In the genomic region with DNA sequence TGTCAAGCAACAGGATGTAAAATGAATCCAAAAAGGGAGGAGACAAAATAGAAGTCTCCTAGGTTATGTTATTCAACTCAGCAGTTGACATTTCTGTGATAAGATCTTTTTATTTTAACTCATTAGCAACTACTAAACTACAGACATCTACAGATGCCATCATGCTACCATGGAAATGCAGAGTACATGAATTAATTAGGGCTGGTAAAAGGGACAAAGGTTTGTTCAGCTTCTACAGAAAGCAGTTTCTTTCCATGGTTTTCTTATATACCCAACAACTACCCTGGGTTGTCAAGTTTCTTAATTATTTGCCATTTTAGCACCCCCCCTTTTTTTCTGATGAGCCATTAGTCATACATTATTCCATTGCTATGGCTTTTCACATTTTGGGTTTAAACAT, we compare ENCODE assay signal across 17 mouse cellular contexts. TPM values are rescaled to one million over a fixed set of nuclear protein-coding genes. Genes with fewer than 3 reads are reported as not detected.
"Had no signal": no experiment of that assay in that cellular context is flagged by ENCODE, and none has a peak within 500 bp of the region (broad histone marks: within the 10 kb centered on the region; RNA-seq: fewer than 3 reads in every experiment).

No protein-coding gene starts in this region.

- H3K27ac ChIP-seq: lung, embryonic 15.5 days; macrophage; midbrain, embryonic 13.5 days; midbrain, embryonic 15.5 days; neural tube, embryonic 12.5 days; stomach, embryonic 15.5 days; stomach, postnatal 0 days had no signal

- H3K36me3 ChIP-seq: lung, embryonic 15.5 days; midbrain, embryonic 13.5 days; midbrain, embryonic 15.5 days; neural tube, embryonic 12.5 days; stomach, embryonic 15.5 days had no signal

- H3K9me3 ChIP-seq: lung, embryonic 15.5 days; midbrain, embryonic 13.5 days; midbrain, embryonic 15.5 days; neural tube, embryonic 12.5 days; stomach, embryonic 15.5 days had no signal

- H3K4me3 ChIP-seq: lung, embryonic 15.5 days; megakaryocyte, embryonic 14.5 days; midbrain, embryonic 13.5 days; midbrain, embryonic 15.5 days; neural tube, embryonic 12.5 days; stomach, embryonic 15.5 days had no signal

- H3K9ac ChIP-seq: lung, embryonic 15.5 days; midbrain, embryonic 13.5 days; midbrain, embryonic 15.5 days; neural tube, embryonic 12.5 days; stomach, embryonic 15.5 days had no signal

- H3K4me2 ChIP-seq: lung, embryonic 15.5 days; midbrain, embryonic 11.5 days; midbrain, embryonic 13.5 days; midbrain, embryonic 15.5 days; neural tube, embryonic 12.5 days; stomach, embryonic 15.5 days had no signal

- ATAC-seq: lung, postnatal 0 days; midbrain, embryonic 13.5 days; midbrain, embryonic 15.5 days had no signal

- DNase-seq: lung, adult 2 months; lung, postnatal 14 days; lung, postnatal 36 days; right cerebral cortex, postnatal 14 days; thymus, adult 2 months; thymus, postnatal 25 days; thymus, postnatal 4 days had no signal

- H3K27me3 ChIP-seq: lung, embryonic 15.5 days; megakaryocyte, embryonic 14.5 days; midbrain, embryonic 13.5 days; midbrain, embryonic 15.5 days; neural tube, embryonic 12.5 days; stomach, embryonic 15.5 days had no signal

- H3K4me1 ChIP-seq: lung, embryonic 15.5 days; megakaryocyte, embryonic 14.5 days; midbrain, embryonic 15.5 days; neural tube, embryonic 12.5 days; stomach, embryonic 15.5 days had no signal

RNA-seq across cellular contexts. Expression of a gene that starts 34.6 kb away (rescaled TPM):
- polyA plus RNA-seq: macrophage had no signal
